Mouse (Mus musculus) telencephalon, adult 2 months (tissue): Measurements from ENCODE around the gene Smtn.

ENCODE experiments used
- DNase-seq: peaks from one replicate; pipeline ENCODE4 v3.0.0-alpha.2; 2011; ENCODE audit warnings: low read depth, low spot score

Gene Smtn

GRCm38 (mm10) chr11:3540451-3541085, at the start of gene Smtn:
TSS of gene Smtn (minus strand) at chr11:3540612.
- no peak for DNase-seq

GRCm38 (mm10) chr11:3588036-3588672, 47.7 kb upstream of the Smtn start:
- no peak for DNase-seq

GRCm38 (mm10) chr11:3587350-3587749, 46.9 kb upstream of the Smtn start:
- no peak for DNase-seq

- no peak for DNase-seq
These were observed 45.7 kb upstream of the Smtn start for GRCm38 (mm10) chr11:3585983-3586618.

- DNase-seq = no peak
These were observed 42.7 kb upstream of the Smtn start for GRCm38 (mm10) chr11:3583127-3583526.

- DNase-seq = no peak
These were observed 41.5 kb upstream of the Smtn start for GRCm38 (mm10) chr11:3581908-3582307.

- no peak for DNase-seq
These were observed 40.1 kb upstream of the Smtn start for GRCm38 (mm10) chr11:3580306-3581084.

- DNase-seq = no peak
These were observed 37.8 kb upstream of the Smtn start for GRCm38 (mm10) chr11:3578050-3578725.

- DNase-seq = no peak
These were observed 34.8 kb upstream of the Smtn start for GRCm38 (mm10) chr11:3575238-3575637.

- DNase-seq = no peak
These were observed 32.7 kb upstream of the Smtn start for GRCm38 (mm10) chr11:3573092-3573491.

- DNase-seq = no peak
These were observed 31.8 kb upstream of the Smtn start for GRCm38 (mm10) chr11:3572181-3572580.

- DNase-seq = no peak
These were observed 29.9 kb upstream of the Smtn start for GRCm38 (mm10) chr11:3570321-3570720.

GRCm38 (mm10) chr11:3567896-3568295, 27.5 kb upstream of the Smtn start:
- no peak for DNase-seq

GRCm38 (mm10) chr11:3566018-3566417, 25.6 kb upstream of the Smtn start:
- DNase-seq = no peak

GRCm38 (mm10) chr11:3564451-3564850, 24.0 kb upstream of the Smtn start:
- DNase-seq = no peak

- no peak for DNase-seq
These were observed 23.4 kb upstream of the Smtn start for GRCm38 (mm10) chr11:3563853-3564252.

- no peak for DNase-seq
These were observed 19.8 kb upstream of the Smtn start for GRCm38 (mm10) chr11:3560202-3560601.

GRCm38 (mm10) chr11:3557852-3558251, 17.4 kb upstream of the Smtn start:
- DNase-seq = no peak

GRCm38 (mm10) chr11:3554976-3555375, 14.6 kb upstream of the Smtn start:
- DNase-seq = no peak

- no peak for DNase-seq
These were observed 9.4 kb upstream of the Smtn start for GRCm38 (mm10) chr11:3549791-3550190.

- no peak for DNase-seq
These were observed 8.3 kb upstream of the Smtn start for GRCm38 (mm10) chr11:3548564-3549295.
